Mouse (Mus musculus) yolk sac, embryonic 10.5 days (tissue): ENCODE data around the gene Sec22c.
A peak's percentile ranks its signal among the peaks of the same experiment; 100 is the strongest.

Experiments used
- DNase-seq: peaks from one replicate; pipeline ENCODE4 v3.0.0-alpha.2; 2017; ENCODE audit warnings: low spot score

Gene Sec22c

GRCm38 (mm10) chr9:121704646-121705625 is at the start of gene Sec22c:
Gene Sec22c, minus strand, starts transcription at chr9:121705490.
- peak; percentile 95 for DNase-seq

- DNase-seq = no peak
Observed at GRCm38 (mm10) chr9:121754624-121755023, 49.3 kb upstream of the Sec22c start.

GRCm38 (mm10) chr9:121752774-121753173 is 47.5 kb upstream of the Sec22c start:
- no peak for DNase-seq

GRCm38 (mm10) chr9:121744051-121744450 is 38.8 kb upstream of the Sec22c start:
- DNase-seq = no peak

- no peak for DNase-seq
Observed at GRCm38 (mm10) chr9:121741168-121741567, 35.9 kb upstream of the Sec22c start.

- DNase-seq = no peak
Observed at GRCm38 (mm10) chr9:121740490-121740889, 35.2 kb upstream of the Sec22c start.

- DNase-seq = peak; percentile 62
Observed at GRCm38 (mm10) chr9:121719347-121720331, 14.3 kb upstream of the Sec22c start.

- peak; percentile 99 for DNase-seq
Observed at GRCm38 (mm10) chr9:121718792-121719318, 13.6 kb upstream of the Sec22c start, which contains the start of gene Nktr. Gene Nktr, plus strand, starts transcription at chr9:121719169.

- no peak for DNase-seq
Observed at GRCm38 (mm10) chr9:121718070-121718705, 12.9 kb upstream of the Sec22c start.

GRCm38 (mm10) chr9:121717048-121717447 is 11.8 kb upstream of the Sec22c start:
- DNase-seq = no peak

GRCm38 (mm10) chr9:121710584-121710975 is 5.3 kb upstream of the Sec22c start:
- DNase-seq = no peak

GRCm38 (mm10) chr9:121709898-121710583 is 4.8 kb upstream of the Sec22c start, which contains the start of gene Ss18l2:
Gene Ss18l2, plus strand, starts transcription at chr9:121710329.
- DNase-seq = peak; percentile 97

GRCm38 (mm10) chr9:121708506-121709486 is 3.5 kb upstream of the Sec22c start:
- no peak for DNase-seq

GRCm38 (mm10) chr9:121707801-121708200 is 2.5 kb upstream of the Sec22c start:
- no peak for DNase-seq

GRCm38 (mm10) chr9:121706029-121706675 is 862 bp upstream of the Sec22c start:
- no peak for DNase-seq

- no peak for DNase-seq
Observed at GRCm38 (mm10) chr9:121704261-121704645, 1.0 kb downstream of the Sec22c start.

GRCm38 (mm10) chr9:121697150-121698049 is 7.9 kb downstream of the Sec22c start:
- no peak for DNase-seq

- DNase-seq = no peak
Observed at GRCm38 (mm10) chr9:121696626-121697025, 8.7 kb downstream of the Sec22c start.
